Mouse (Mus musculus) heart, embryonic 13.5 days (tissue): Measurements from ENCODE around the gene Ankmy1. TPM values are rescaled to one million over a fixed set of nuclear protein-coding genes. Genes with fewer than 3 reads are reported as not detected.

Experiments used
- ATAC-seq: fragments of 200-750 bp; cut with Nextera tagmentation; 2 replicates; pipeline ENCODE4 v1.8.0; 2017; ENCODE audit warnings: moderate TSS enrichment; ENCODE audit not compliant: insufficient number of reproducible peaks, low FRiP score, low TSS enrichment; ENCODE audit errors: extremely low read depth
- H3K27ac ChIP-seq: fragments of 300-500 bp; sonication (generic); replicated peaks from 2 replicates; pipeline ENCODE4 v1.5.1; 2015; ENCODE audit warnings: moderate library complexity, mild to moderate bottlenecking, inconsistent platforms
- H3K27me3 ChIP-seq: fragments of 300-500 bp; sonication (generic); replicated peaks from 2 replicates; pipeline ENCODE4 v1.6.1; 2015; ENCODE audit warnings: mild to moderate bottlenecking, inconsistent platforms
- H3K36me3 ChIP-seq: fragments of 300-500 bp; sonication (generic); 2 replicates; pipeline ENCODE4 v1.6.1; 2015; ENCODE audit warnings: mild to moderate bottlenecking, inconsistent platforms
- H3K4me1 ChIP-seq: fragments of 300-500 bp; sonication (generic); 2 replicates; pipeline ENCODE4 v1.6.1; 2015; ENCODE audit warnings: inconsistent platforms
- H3K4me2 ChIP-seq: fragments of 300-500 bp; sonication (generic); 2 replicates; pipeline ENCODE4 v1.6.1; 2015; ENCODE audit warnings: inconsistent platforms, mild to moderate bottlenecking, moderate library complexity
- H3K4me3 ChIP-seq: fragments of 300-500 bp; sonication (generic); 2 replicates; pipeline ENCODE4 v1.5.1; 2015; ENCODE audit warnings: moderate library complexity, mild to moderate bottlenecking, inconsistent platforms
- H3K9ac ChIP-seq: fragments of 300-500 bp; sonication (generic); 2 replicates; pipeline ENCODE4 v1.6.1; 2015; ENCODE audit warnings: inconsistent platforms, mild to moderate bottlenecking, moderate library complexity
- H3K9me3 ChIP-seq: fragments of 300-500 bp; sonication (generic); 2 replicates; pipeline ENCODE4 v1.6.1; 2016; ENCODE audit warnings: inconsistent platforms
- WGBS: fragments of 180-500 bp; shearing (Covaris S2); methylation state at CpG from one replicate; pipeline ENCODE4 v1.1.7; 2015; ENCODE audit warnings: mixed read lengths; 5-methylcytosine and 5-hydroxymethylcytosine counted together
- polyA plus RNA-seq: library from polyadenylated mRNA; unstranded; fragments of >200 nt; fragmentation: Nextera tagmentation; extraction: Ambion mirVana; gene quantifications from 2 replicates; pipeline ENCODE4 v1.2.1, GENCODE M21; 2015

Gene Ankmy1
- polyA plus RNA-seq, 1 experiment from 2014 or later: 0.12 TPM

DNA sequence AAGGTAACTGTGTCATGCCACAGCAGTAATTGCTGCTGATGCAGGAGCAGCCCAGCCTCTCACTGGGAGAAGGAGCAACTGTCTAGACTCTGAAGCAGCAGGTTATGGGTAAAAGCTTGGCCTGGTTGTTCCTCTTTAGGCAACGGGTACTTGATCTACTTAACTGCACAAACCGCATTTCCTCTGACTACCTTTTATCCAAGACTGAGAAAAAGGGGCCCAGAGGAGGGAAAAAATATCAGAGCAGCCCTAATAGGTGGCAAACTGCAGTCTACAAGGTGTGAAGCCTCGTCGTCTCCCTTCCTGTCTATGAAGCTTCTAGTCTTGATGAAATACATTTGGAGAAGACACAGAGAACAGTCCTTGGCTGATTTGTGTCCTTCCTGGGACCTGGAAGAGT is 30.9 kb upstream of the Ankmy1 start:
- ATAC-seq: no peak
- Histone ChIP-seq H3K4me3 (peak overlapping the region; percentile 76), H3K9ac (peak overlapping the region; percentile 85), H3K36me3 (peaks cover 9% of the 10 kb centered on the region), H3K27me3 (peaks cover 6% of the 10 kb centered on the region; the same call in 1 of the 2 replicates), H3K9me3 (peaks cover 6% of the 10 kb centered on the region), H3K27ac (peak overlapping the region; percentile 92), H3K4me2 (peak overlapping the region; percentile 85), H3K4me1 (peaks cover 29% of the 10 kb centered on the region)
- WGBS: 74% methylated on average over 4 of the region's 4 CpGs

DNA sequence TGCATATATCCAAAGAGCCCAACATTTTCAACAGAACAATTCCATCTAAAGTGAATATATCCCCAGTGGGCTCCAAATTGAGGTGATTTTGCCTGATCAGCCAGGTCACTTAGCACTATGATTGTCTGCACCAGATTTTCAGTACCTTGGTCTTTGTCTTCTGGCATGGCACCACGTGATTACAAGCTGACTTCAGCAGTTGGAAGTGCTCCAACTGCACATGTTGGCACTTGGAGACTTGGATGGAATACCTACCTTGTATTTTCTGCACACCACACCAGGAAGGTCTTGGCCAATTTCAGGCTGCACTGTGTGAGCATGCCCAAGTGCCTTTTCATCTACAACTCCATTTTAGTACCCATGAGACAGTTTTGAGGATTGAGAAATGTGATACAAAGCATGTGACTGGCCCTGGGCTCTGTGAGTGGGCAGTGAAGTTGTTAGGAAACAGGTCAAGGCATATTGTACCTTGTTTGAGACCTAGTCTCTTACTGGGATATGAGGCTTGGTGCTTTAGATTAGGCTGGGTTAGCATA is 27.5 kb upstream of the Ankmy1 start:
- Histone ChIP-seq H3K9me3 (peaks cover 6% of the 10 kb centered on the region), H3K4me2 (no peak overlapping the region), H3K9ac (no peak overlapping the region), H3K4me3 (no peak overlapping the region), H3K27ac (no peak overlapping the region), H3K4me1 (peaks cover 15% of the 10 kb centered on the region), H3K27me3 (peaks cover 15% of the 10 kb centered on the region; the same call in 1 of the 2 replicates), H3K36me3 (no peaks in the 10 kb centered on the region)
- no peak for ATAC-seq
- WGBS: 17% methylated on average over 1 of the region's 1 CpGs

DNA sequence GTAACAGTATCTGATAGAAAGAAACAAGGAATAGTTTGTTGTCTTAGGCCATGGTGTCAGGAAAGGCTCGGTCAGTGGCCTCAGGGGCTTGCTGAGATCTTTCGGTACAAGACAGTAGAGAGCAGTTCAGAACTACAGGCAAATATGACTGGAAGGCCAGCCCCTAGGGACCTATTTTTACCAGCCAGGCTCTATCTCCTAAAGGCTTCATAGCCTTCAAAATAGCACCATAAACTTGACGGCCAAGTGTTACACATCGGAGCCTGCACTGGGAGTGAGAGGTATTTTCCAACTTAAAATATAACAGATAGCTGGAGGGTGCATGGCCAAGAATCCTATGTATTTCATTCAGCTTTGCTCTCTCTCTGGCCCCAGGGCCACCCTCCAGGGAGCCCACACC is 18.8 kb upstream of the Ankmy1 start:
- Histone ChIP-seq H3K4me3 (no peak overlapping the region), H3K9ac (no peak overlapping the region), H3K4me2 (no peak overlapping the region), H3K9me3 (no peaks in the 10 kb centered on the region), H3K27ac (peak overlapping the region; percentile 67), H3K36me3 (peaks cover 48% of the 10 kb centered on the region), H3K4me1 (peaks cover 22% of the 10 kb centered on the region), H3K27me3 (peaks cover 14% of the 10 kb centered on the region)
- WGBS: 56% methylated on average over 4 of the region's 4 CpGs
- ATAC-seq: no peak

DNA sequence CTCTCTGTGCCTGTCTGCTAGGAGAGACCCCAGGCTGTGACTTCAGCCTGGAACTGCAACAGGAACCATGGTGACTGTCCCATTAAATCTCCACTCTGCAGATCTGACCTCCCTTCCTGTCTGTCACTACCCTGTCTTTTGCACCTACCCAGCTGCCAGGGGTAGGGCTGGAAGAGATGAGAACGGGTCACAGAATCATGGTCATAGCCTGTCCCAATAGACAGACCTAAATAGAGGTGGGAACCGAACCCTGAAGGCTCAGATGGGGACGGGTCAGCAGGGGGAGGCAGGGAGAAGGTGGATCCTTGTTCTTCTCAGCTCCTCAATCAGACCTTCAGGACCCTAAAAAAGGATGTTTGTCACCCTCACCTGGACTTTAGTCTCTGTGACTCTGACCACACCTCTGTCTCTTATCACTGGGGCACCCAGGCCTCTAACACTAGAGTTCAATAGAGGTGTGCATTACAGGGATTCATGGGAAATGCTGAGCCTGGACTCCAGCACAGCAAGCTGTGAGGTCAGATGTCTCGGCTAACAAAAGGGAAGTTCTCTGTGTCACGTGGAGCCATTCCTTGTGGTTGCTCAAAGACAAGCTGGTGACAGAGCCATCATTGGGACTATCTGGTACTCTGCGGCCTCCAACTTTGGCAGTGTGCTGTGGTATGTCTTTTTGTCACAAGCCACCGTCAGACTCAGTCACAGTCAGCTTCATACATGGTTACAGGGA is 17.9 kb upstream of the Ankmy1 start:
- Histone ChIP-seq H3K9me3 (no peaks in the 10 kb centered on the region), H3K27me3 (peaks cover 14% of the 10 kb centered on the region), H3K9ac (0 out of 2 replicates have a peak overlapping the region, but pooled peaks have one; percentile 30), H3K36me3 (peaks cover 57% of the 10 kb centered on the region), H3K4me3 (no peak overlapping the region), H3K4me1 (peaks cover 22% of the 10 kb centered on the region), H3K27ac (peak overlapping the region; percentile 67; the same call in 1 of the 2 replicates), H3K4me2 (no peak overlapping the region)
- whole genome bisulfite sequencing: 65% methylated on average over 7 of the region's 7 CpGs
- no peak for ATAC-seq

DNA sequence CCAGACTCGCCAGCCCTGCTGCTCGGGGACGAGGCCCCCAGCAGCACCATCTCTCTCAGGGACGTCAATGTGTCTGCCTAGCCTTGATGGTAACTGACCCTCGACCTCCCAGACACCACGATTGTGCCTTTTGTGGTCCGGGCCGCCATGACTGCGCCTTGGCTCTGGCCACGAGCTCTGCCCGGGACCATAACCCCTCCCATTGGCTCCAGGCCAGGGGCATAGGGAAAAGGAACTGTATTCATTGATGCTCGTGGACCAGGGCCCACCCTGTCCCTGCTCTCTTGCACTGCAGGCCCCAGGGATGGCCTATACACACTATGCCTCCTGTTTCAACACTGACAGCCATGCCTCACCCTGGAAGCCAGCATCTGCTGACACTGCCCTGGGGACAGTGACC is 17.1 kb upstream of the Ankmy1 start:
- no peak for ATAC-seq
- peaks cover 22% of the 10 kb centered on the region for H3K4me1 ChIP-seq
- no peak overlapping the region for H3K9ac ChIP-seq
- no peak overlapping the region for H3K27ac ChIP-seq
- no peak overlapping the region for H3K4me3 ChIP-seq
- no peak overlapping the region for H3K4me2 ChIP-seq
- peaks cover 14% of the 10 kb centered on the region for H3K27me3 ChIP-seq
- peaks cover 65% of the 10 kb centered on the region for H3K36me3 ChIP-seq
- WGBS: 85% methylated on average over 12 of the region's 12 CpGs
- no peaks in the 10 kb centered on the region for H3K9me3 ChIP-seq

DNA sequence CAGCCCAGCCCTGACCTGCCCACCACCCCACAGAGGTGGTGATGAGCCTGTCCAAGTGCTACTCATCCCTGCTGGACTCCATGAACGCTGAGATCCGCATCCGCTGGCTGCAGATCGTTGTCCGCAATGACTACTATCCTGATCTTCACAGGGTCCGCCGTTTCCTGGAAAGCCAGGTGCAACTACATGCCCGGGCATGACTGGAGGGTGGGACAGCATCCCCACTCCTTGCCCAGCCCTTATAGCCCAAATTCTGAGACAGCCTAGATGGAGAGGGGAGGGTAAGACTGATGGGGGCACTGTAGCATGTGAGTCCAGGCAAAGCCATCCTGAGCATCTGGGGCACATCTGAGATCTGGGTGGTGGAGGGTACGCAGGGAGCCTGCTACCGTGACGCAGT is 16.4 kb upstream of the Ankmy1 start:
- Histone ChIP-seq H3K9me3 (no peaks in the 10 kb centered on the region), H3K27me3 (peaks cover 14% of the 10 kb centered on the region), H3K4me2 (no peak overlapping the region), H3K4me3 (no peak overlapping the region), H3K36me3 (peaks cover 71% of the 10 kb centered on the region), H3K27ac (no peak overlapping the region), H3K9ac (no peak overlapping the region), H3K4me1 (peaks cover 22% of the 10 kb centered on the region)
- no peak for ATAC-seq
- 96% methylated on average over 11 of the region's 11 CpGs for WGBS

DNA sequence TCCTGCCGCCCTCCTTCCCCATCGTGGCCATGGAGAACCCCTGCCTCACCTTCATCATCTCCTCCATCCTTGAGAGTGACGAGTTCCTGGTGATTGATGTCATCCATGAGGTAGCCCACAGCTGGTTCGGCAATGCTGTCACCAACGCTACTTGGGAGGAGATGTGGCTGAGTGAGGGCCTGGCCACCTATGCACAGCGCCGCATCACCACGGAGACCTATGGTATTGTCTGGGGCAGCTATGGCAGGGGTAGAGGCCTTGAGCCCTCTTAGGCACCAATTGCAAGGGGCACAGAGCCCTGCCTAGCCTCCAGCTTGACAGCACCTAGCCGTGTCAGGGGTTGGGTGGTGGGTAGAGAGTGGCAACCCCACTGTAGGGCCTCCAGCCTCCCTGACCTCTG is 14.0 kb upstream of the Ankmy1 start:
- peaks cover 29% of the 10 kb centered on the region for H3K4me1 ChIP-seq
- no peak overlapping the region for H3K27ac ChIP-seq
- no peak overlapping the region for H3K4me2 ChIP-seq
- H3K36me3 ChIP-seq: peaks cover 76% of the 10 kb centered on the region
- no peaks in the 10 kb centered on the region for H3K9me3 ChIP-seq
- WGBS: 86% methylated on average over 9 of the region's 9 CpGs
- no peak for ATAC-seq
- no peaks in the 10 kb centered on the region for H3K27me3 ChIP-seq
- no peak overlapping the region for H3K4me3 ChIP-seq
- H3K9ac ChIP-seq: no peak overlapping the region

DNA sequence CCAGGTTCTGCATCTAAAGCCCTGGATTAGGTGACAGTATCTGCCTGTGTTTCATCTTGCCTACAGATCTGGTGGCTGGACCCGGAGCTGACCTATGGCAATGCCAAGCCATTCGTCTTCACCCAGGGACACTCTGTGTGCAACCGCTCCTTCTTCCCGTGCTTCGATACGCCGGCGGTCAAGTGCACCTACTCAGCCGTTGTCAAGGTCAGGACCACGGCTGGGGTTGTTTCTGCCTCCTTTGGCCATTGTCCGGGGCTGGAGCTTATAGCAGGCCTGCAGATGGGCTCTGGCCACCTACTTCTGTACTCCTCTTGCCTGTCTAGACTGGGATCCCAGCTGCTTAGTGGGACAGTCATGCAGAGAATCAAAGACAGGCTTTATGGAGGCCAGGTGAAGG is 12.3 kb upstream of the Ankmy1 start:
- H3K9me3 ChIP-seq: no peaks in the 10 kb centered on the region
- no peak for ATAC-seq
- H3K27ac ChIP-seq: no peak overlapping the region
- 89% methylated on average over 11 of the region's 11 CpGs for WGBS
- H3K27me3 ChIP-seq: no peaks in the 10 kb centered on the region
- no peak overlapping the region for H3K4me2 ChIP-seq
- peaks cover 63% of the 10 kb centered on the region for H3K36me3 ChIP-seq
- peaks cover 22% of the 10 kb centered on the region for H3K4me1 ChIP-seq
- H3K4me3 ChIP-seq: no peak overlapping the region
- no peak overlapping the region for H3K9ac ChIP-seq

DNA sequence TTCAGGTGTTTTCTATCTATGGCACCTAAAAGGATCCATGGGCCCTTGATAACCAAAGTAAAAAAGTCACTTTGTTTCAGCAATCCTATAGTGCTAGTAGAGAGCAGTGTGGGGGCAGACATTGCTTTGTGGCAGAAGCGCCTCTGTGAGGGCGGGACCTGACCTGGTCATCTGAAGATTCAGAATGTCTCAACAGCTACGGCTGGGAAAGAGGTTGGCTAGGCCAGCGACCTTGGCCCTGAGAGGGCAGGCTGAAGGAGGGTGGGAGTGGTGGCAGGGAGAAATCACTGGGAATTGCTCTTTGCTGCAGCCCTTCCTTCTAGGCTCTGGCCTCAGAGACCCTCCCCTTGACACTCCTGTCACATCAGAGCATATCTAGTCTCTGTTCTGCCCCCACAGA is 11.5 kb upstream of the Ankmy1 start:
- no peak overlapping the region for H3K27ac ChIP-seq
- no peaks in the 10 kb centered on the region for H3K9me3 ChIP-seq
- peaks cover 56% of the 10 kb centered on the region for H3K36me3 ChIP-seq
- H3K9ac ChIP-seq: no peak overlapping the region
- H3K27me3 ChIP-seq: no peaks in the 10 kb centered on the region
- no peak overlapping the region for H3K4me3 ChIP-seq
- no peak overlapping the region for H3K4me2 ChIP-seq
- H3K4me1 ChIP-seq: peaks cover 29% of the 10 kb centered on the region
- no peak for ATAC-seq
- WGBS: 69% methylated on average over 4 of the region's 4 CpGs

DNA sequence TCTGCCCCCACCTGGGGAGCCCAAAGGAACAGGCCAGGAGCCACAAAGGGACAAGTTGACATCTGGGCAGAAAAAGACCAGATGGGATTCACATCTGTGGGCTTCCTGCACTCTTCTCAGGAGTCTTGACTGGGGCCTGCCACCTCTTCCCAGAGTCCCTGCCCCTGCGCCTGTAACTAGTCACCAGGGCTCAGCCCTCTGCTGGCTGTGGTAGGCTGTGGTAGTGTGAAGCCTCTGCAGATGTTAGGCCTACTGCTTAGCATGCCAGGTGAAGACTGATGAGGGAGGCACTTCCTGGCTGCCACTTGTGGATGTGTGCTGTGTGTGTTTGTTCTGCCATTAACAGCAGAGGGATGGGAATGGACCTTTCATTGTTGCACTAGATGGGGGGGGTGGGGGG is 9.6 kb upstream of the Ankmy1 start:
- Histone ChIP-seq H3K27ac (no peak overlapping the region), H3K4me3 (peak overlapping the region; percentile 71), H3K9me3 (no peaks in the 10 kb centered on the region), H3K4me1 (peaks cover 37% of the 10 kb centered on the region), H3K4me2 (peak overlapping the region; percentile 96), H3K27me3 (peaks cover 6% of the 10 kb centered on the region; the same call in 1 of the 2 replicates), H3K9ac (peak overlapping the region; percentile 93), H3K36me3 (peaks cover 36% of the 10 kb centered on the region)
- no peak for ATAC-seq
- WGBS: 64% methylated on average over 1 of the region's 1 CpGs

DNA sequence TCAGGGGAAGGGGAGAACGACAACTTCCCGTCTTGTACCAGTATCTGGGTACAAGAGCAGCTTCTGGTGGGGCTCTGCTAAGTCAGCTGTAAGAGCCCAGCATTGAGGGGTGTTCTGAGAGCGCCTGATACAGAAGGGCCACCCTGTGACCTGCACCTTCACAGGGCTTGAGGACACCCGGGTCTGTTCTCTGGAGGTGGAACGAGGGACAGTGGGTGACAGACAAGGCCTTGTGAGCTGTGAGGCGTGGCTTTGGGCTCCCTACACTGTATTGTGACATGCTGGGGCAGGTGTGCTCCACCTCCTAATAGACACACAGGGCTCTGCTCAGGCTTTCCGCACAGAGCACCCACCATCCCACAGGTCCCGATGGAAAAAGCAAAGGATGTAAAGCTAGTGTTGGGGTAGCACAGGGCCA is 9.0 kb upstream of the Ankmy1 start:
- peak overlapping the region; percentile 71 for H3K4me3 ChIP-seq
- no peaks in the 10 kb centered on the region for H3K9me3 ChIP-seq
- no peak for ATAC-seq
- 48% methylated on average over 8 of the region's 8 CpGs for WGBS
- peaks cover 6% of the 10 kb centered on the region; the same call in 1 of the 2 replicates for H3K27me3 ChIP-seq
- peak overlapping the region; percentile 93 for H3K9ac ChIP-seq
- H3K4me1 ChIP-seq: peaks cover 37% of the 10 kb centered on the region
- peaks cover 30% of the 10 kb centered on the region for H3K36me3 ChIP-seq
- peak overlapping the region; percentile 90 for H3K27ac ChIP-seq
- H3K4me2 ChIP-seq: peak overlapping the region; percentile 96
